In the genomic region with DNA sequence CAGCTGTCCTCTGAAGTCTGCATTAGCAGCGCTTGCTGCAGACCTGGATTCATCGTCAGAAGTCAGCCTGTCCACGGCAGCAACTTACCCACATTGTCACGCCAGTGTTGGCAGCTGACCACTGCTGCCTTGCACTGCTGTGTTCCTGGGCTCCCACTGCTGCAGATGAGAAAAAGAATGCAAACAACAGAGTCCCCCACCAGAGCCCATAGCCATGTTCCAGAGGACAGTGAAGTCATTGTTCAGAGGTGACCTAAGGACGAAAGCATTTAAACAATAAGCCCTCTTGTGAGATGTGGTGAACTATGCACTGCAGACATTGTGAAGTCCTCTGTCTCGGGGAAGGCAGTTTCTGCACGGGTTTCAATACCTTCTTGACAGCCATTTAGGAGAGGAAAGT, we compare ENCODE assay signal across 9 mouse cellular contexts.
DNase-seq lines count a peak whose midpoint lies in the region; ATAC-seq and TF ChIP-seq lines count a peak whose summit lies in the region.
"Had no signal": no experiment of that assay in that cellular context is flagged by ENCODE, and none has a peak within 500 bp of the region (broad histone marks: within the 10 kb centered on the region; RNA-seq: fewer than 3 reads in every experiment).

No protein-coding gene starts in this region.

- H3K9me3 ChIP-seq in limb, embryonic 14.5 days (ENCODE audit: control insufficient read depth, low read length): no peaks in the 10 kb centered on the region
- H3K9me3 ChIP-seq: liver, embryonic 15.5 days had no signal

- DNase-seq in heart, adult 11 months: peak; percentile 85
- no peak for DNase-seq in heart, adult 9 months (ENCODE audit: low spot score in 2 of 2)
- DNase-seq in heart, postnatal 14 days: peak; percentile 8 to 27
- DNase-seq in limb, embryonic 14.5 days (ENCODE audit: low spot score): no peak
- no peak for DNase-seq in T-cell, adult 2 months (ENCODE audit: low spot score)

- intact Hi-C loops in heart, postnatal 14 days (cut with DNase I): loop anchor here (5.0 kb wide), 1 partner anchor 106 kb away; no protein-coding TSS in a partner anchor

- TF ChIP-seq CTCF in cortical plate, adult 2 months (IDR thresholded peaks at IDR 0.05; ENCODE audit: extremely low read depth, insufficient read depth, low read length): no peak

- H3K4me3 ChIP-seq in cortical plate, adult 2 months (ENCODE audit: insufficient read depth, low read length): no peak overlapping the region
- no peak overlapping the region for H3K4me3 ChIP-seq in limb, embryonic 14.5 days (replicated peaks; ENCODE audit: low read length)
- H3K4me3 ChIP-seq: liver, embryonic 15.5 days had no signal

- WGBS in limb, embryonic 14.5 days: 38% methylated on average over 7 of the region's 7 CpGs

- ATAC-seq in limb, embryonic 14.5 days (ENCODE audit: low FRiP score, low read depth): peak; percentile 50; the same call in 1 of the 2 replicates
- no peak for ATAC-seq in erythroblast, adult 5-6 weeks (replicated peaks; ENCODE audit: low FRiP score, poor library complexity, severe bottlenecking)
- ATAC-seq in megakaryocyte progenitor cell, adult 5-6 weeks (replicated peaks; ENCODE audit: poor library complexity): no peak

- H3K27ac ChIP-seq in cortical plate, adult 2 months (ENCODE audit: insufficient read depth, low read length): peak overlapping the region; percentile 36; the same call in 1 of the 2 replicates
- H3K27ac ChIP-seq in limb, embryonic 14.5 days (replicated peaks; ENCODE audit: low read depth, low read length): no peak overlapping the region
- H3K27ac ChIP-seq: liver, embryonic 15.5 days had no signal

- no peak overlapping the region for H3K4me2 ChIP-seq in limb, embryonic 14.5 days (replicated peaks; ENCODE audit: low read depth, low read length, severe bottlenecking)
- H3K4me2 ChIP-seq: liver, embryonic 15.5 days had no signal

- no peaks in the 10 kb centered on the region for H3K27me3 ChIP-seq in limb, embryonic 14.5 days (ENCODE audit: control insufficient read depth, insufficient read depth, low read length)
- H3K27me3 ChIP-seq: liver, embryonic 15.5 days had no signal

- H3K9ac ChIP-seq in limb, embryonic 14.5 days (ENCODE audit: low read depth, low read length, severe bottlenecking): no peak overlapping the region
- H3K9ac ChIP-seq: liver, embryonic 15.5 days had no signal

- no peak for TF ChIP-seq POLR2A in cortical plate, adult 2 months (IDR thresholded peaks at IDR 0.05; ENCODE audit: extremely low read depth, insufficient read depth, low read length)
- TF ChIP-seq POLR2A in limb, embryonic 14.5 days (IDR thresholded peaks at IDR 0.05; ENCODE audit: borderline replicate concordance, extremely low read depth, insufficient read depth, insufficient read length): no peak

- H3K36me3 ChIP-seq in limb, embryonic 14.5 days (ENCODE audit: control insufficient read depth, insufficient read depth, low read length): no peaks in the 10 kb centered on the region
- H3K36me3 ChIP-seq: liver, embryonic 15.5 days had no signal

- peaks cover 13% of the 10 kb centered on the region for H3K4me1 ChIP-seq in cortical plate, adult 2 months (ENCODE audit: control insufficient read depth, insufficient read depth, low read length)
- H3K4me1 ChIP-seq in limb, embryonic 14.5 days (ENCODE audit: control insufficient read depth, insufficient read depth, low read length): peaks cover 6% of the 10 kb centered on the region; the same call in 1 of the 2 replicates
- H3K4me1 ChIP-seq: liver, embryonic 15.5 days had no signal

Comparison
In these comparisons a context has a peak if more than half of its experiments do, and no peak if none do; other contexts are left out.
1. DNase-seq: peak in heart, adult 11 months (single experiment) and heart, postnatal 14 days (2 of 2); none in heart, adult 9 months (0 of 2), limb, embryonic 14.5 days (single experiment) and T-cell, adult 2 months (single experiment).